Mouse (Mus musculus): ENCODE results near the gene Cyp4x1. TPM values are rescaled to one million over a fixed set of nuclear protein-coding genes. Genes with fewer than 3 reads are reported as not detected.

Cyp4x1 gene
- total and polyA plus RNA-seq, 3 experiments: 0.05 TPM; not detected in 2

DNA sequence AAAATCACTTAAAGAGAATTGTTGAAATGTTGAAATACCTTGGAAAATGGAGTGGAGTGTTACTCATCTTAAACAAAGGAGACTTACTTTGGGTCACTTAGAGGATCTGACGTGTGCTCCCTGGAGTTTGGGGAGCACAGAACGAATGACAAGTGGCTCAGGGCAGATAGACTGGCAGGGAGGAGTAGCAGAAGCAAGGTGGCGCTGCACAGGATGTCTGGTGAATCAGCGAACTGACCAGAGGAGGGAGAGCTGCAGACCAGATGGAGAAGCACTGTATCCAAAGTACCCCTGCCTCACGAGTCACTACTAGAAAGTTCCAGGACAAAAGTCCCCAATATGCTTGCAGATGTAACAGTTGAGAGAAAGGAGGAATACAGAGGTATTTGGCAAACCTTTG is 20.8 kb downstream of the Cyp4x1 start:
- no peak for DNase-seq (ENCODE audit: low spot score)
- TF ChIP-seq TAL1 (conservative IDR thresholded peaks at IDR 0.05; ENCODE audit: low read depth, low read length) (no peak), CTCF (IDR thresholded peaks at IDR 0.05; ENCODE audit: low read depth, low read length) (no peak), POLR2AphosphoS5 (IDR thresholded peaks at IDR 0.05; ENCODE audit: insufficient replicate concordance, low read depth, low read length) (no peak), GATA2 (IDR thresholded peaks at IDR 0.05; ENCODE audit: borderline replicate concordance, low read depth, low read length) (no peak), GATA1 (IDR thresholded peaks at IDR 0.05; ENCODE audit: borderline replicate concordance, low read length) (no peak)
- Histone ChIP-seq H3K4me1 (ENCODE audit: insufficient read depth, low read depth, low read length) (no peaks in the 10 kb centered on the region), H3K27me3 (ENCODE audit: insufficient read depth, low read length) (peaks cover 16% of the 10 kb centered on the region), H3K4me3 (ENCODE audit: low read depth, low read length) (no peak overlapping the region), H3K36me3 (replicated peaks) (no peaks in the 10 kb centered on the region), H3K9me3 (replicated peaks) (no peaks in the 10 kb centered on the region)
- ATAC-seq (ENCODE audit: extremely low read depth, insufficient number of reproducible peaks, low FRiP score, poor library complexity, severe bottlenecking): no peak

DNA sequence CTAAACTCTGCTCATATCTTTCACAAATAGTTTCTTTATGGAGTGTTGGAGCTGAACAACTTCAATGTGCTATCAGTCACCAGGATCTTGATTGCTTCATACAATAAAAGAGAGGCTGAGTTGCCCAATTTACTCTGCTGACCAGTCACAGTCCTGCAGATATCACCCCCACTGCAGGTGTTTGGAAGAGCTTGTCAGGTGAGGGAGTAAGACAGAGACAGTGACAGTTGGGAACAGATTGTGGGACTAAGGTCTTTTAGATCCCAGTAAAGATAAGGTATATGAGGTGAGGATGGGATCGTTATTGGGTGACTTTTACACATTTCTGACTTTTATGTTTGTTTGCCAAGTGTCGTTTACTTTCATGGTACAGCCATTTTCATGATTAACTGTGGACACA is 22.9 kb downstream of the Cyp4x1 start:
- Histone ChIP-seq H3K4me1 (ENCODE audit: insufficient read depth, low read depth, low read length) (no peaks in the 10 kb centered on the region), H3K9me3 (replicated peaks) (0 out of 2 replicates have a peak, but pooled peaks cover 3% of the 10 kb centered on the region), H3K27me3 (ENCODE audit: insufficient read depth, low read length) (peaks cover 18% of the 10 kb centered on the region), H3K4me3 (ENCODE audit: low read depth, low read length) (no peak overlapping the region), H3K36me3 (replicated peaks) (no peaks in the 10 kb centered on the region)
- TF ChIP-seq TAL1 (conservative IDR thresholded peaks at IDR 0.05; ENCODE audit: low read depth, low read length): no peak
- TF ChIP-seq GATA2 (IDR thresholded peaks at IDR 0.05; ENCODE audit: borderline replicate concordance, low read depth, low read length): no peak
- no peak for TF ChIP-seq GATA1 (IDR thresholded peaks at IDR 0.05; ENCODE audit: borderline replicate concordance, low read length)
- TF ChIP-seq POLR2AphosphoS5 (IDR thresholded peaks at IDR 0.05; ENCODE audit: insufficient replicate concordance, low read depth, low read length): no peak
- no peak for TF ChIP-seq CTCF (IDR thresholded peaks at IDR 0.05; ENCODE audit: low read depth, low read length)
- ATAC-seq (ENCODE audit: extremely low read depth, insufficient number of reproducible peaks, low FRiP score, poor library complexity, severe bottlenecking): no peak
- no peak for DNase-seq (ENCODE audit: low spot score)

DNA sequence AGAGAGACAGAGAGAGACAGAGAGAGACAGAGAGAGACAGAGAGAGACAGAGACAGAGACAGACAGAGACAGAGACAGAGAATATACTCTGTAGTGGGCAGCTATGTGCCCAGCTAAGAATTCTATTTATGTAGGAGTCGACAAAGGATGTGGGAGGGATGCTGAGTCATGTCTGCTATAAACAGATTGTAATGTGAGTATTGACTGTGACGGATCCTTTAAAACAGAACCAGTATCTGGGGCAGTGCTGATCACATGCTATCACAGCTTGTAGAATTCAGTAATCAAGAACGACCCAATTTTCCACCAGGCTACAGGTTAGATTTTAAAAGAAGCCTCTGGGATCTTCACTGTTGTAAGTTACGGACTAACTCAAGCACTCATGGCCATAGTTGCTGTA is 30.6 kb downstream of the Cyp4x1 start:
- H3K36me3 ChIP-seq (replicated peaks): no peaks in the 10 kb centered on the region
- DNase-seq (ENCODE audit: low spot score) (no peak), ATAC-seq (ENCODE audit: extremely low read depth, insufficient number of reproducible peaks, low FRiP score, poor library complexity, severe bottlenecking) (peak; percentile 87)
- TF ChIP-seq GATA2 (IDR thresholded peaks at IDR 0.05; ENCODE audit: borderline replicate concordance, low read depth, low read length) (no peak), GATA1 (IDR thresholded peaks at IDR 0.05; ENCODE audit: borderline replicate concordance, low read length) (no peak), CTCF (IDR thresholded peaks at IDR 0.05; ENCODE audit: low read depth, low read length) (no peak), POLR2AphosphoS5 (IDR thresholded peaks at IDR 0.05; ENCODE audit: insufficient replicate concordance, low read depth, low read length) (no peak), TAL1 (conservative IDR thresholded peaks at IDR 0.05; ENCODE audit: low read depth, low read length) (no peak)
- H3K9me3 ChIP-seq (replicated peaks): 0 out of 2 replicates have a peak, but pooled peaks cover 3% of the 10 kb centered on the region
- peaks cover 21% of the 10 kb centered on the region for H3K4me1 ChIP-seq (ENCODE audit: insufficient read depth, low read depth, low read length)
- H3K4me3 ChIP-seq (ENCODE audit: low read depth, low read length): no peak overlapping the region
- H3K27me3 ChIP-seq (ENCODE audit: insufficient read depth, low read length): peaks cover 6% of the 10 kb centered on the region; the same call in 1 of the 2 replicates

DNA sequence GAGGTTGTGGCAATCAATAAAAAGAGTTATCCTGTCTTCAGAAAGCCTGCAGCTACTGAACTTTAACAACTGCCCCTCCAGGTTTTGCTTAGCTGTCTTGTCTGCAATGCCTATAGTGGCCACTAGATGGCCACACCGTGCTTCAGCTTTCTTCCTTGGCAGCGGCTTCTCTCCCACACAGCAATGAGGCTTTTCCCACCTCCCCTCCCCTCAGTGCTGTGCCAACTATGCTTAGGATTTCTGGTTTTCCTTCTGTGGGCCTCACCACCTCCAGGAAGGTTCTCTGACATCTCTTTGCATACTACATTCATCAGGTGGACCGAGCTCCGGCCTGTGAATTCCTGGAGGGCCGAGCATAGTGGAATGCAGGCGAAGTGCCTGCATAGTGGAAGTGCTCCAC is 32.4 kb downstream of the Cyp4x1 start:
- TF ChIP-seq GATA2 (IDR thresholded peaks at IDR 0.05; ENCODE audit: borderline replicate concordance, low read depth, low read length): no peak
- TF ChIP-seq TAL1 (conservative IDR thresholded peaks at IDR 0.05; ENCODE audit: low read depth, low read length): no peak
- no peak for TF ChIP-seq GATA1 (IDR thresholded peaks at IDR 0.05; ENCODE audit: borderline replicate concordance, low read length)
- TF ChIP-seq POLR2AphosphoS5 (IDR thresholded peaks at IDR 0.05; ENCODE audit: insufficient replicate concordance, low read depth, low read length): no peak
- TF ChIP-seq CTCF (IDR thresholded peaks at IDR 0.05; ENCODE audit: low read depth, low read length): peak; percentile 98
- Histone ChIP-seq H3K9me3 (replicated peaks) (no peaks in the 10 kb centered on the region), H3K4me3 (ENCODE audit: low read depth, low read length) (no peak overlapping the region), H3K4me1 (ENCODE audit: insufficient read depth, low read depth, low read length) (peaks cover 38% of the 10 kb centered on the region), H3K36me3 (replicated peaks) (no peaks in the 10 kb centered on the region), H3K27me3 (ENCODE audit: insufficient read depth, low read length) (peaks cover 2% of the 10 kb centered on the region; the same call in 1 of the 2 replicates)
- no peak for ATAC-seq (ENCODE audit: extremely low read depth, insufficient number of reproducible peaks, low FRiP score, poor library complexity, severe bottlenecking)
- DNase-seq (ENCODE audit: low spot score): peak; percentile 47

DNA sequence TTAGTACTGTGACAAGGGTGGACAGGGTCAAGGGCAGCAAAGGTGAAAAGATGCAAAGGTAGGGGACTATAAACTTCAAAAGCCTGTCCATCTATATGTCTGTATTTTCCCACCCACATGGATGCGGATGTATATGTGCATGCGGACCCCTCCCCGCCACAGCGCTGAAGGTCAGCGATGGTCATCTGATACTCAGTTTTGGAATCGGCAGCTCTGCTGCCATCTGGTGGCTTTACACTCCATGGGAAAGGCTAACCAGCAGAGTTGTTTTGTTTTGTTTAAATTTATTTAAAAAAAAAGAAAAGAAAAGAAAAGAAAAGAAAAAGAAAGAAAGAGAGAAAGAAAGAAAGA is 37.0 kb downstream of the Cyp4x1 start:
- Histone ChIP-seq H3K9me3 (replicated peaks) (no peaks in the 10 kb centered on the region), H3K27me3 (ENCODE audit: insufficient read depth, low read length) (peaks cover 2% of the 10 kb centered on the region; the same call in 1 of the 2 replicates), H3K4me3 (ENCODE audit: low read depth, low read length) (peak overlapping the region; percentile 65; the same call in 1 of the 2 replicates), H3K4me1 (ENCODE audit: insufficient read depth, low read depth, low read length) (peaks cover 69% of the 10 kb centered on the region), H3K36me3 (replicated peaks) (no peaks in the 10 kb centered on the region)
- TF ChIP-seq POLR2AphosphoS5 (IDR thresholded peaks at IDR 0.05; ENCODE audit: insufficient replicate concordance, low read depth, low read length): no peak
- TF ChIP-seq GATA2 (IDR thresholded peaks at IDR 0.05; ENCODE audit: borderline replicate concordance, low read depth, low read length): no peak
- no peak for TF ChIP-seq GATA1 (IDR thresholded peaks at IDR 0.05; ENCODE audit: borderline replicate concordance, low read length)
- DNase-seq (ENCODE audit: low spot score) (no peak), ATAC-seq (ENCODE audit: extremely low read depth, insufficient number of reproducible peaks, low FRiP score, poor library complexity, severe bottlenecking) (no peak)

DNA sequence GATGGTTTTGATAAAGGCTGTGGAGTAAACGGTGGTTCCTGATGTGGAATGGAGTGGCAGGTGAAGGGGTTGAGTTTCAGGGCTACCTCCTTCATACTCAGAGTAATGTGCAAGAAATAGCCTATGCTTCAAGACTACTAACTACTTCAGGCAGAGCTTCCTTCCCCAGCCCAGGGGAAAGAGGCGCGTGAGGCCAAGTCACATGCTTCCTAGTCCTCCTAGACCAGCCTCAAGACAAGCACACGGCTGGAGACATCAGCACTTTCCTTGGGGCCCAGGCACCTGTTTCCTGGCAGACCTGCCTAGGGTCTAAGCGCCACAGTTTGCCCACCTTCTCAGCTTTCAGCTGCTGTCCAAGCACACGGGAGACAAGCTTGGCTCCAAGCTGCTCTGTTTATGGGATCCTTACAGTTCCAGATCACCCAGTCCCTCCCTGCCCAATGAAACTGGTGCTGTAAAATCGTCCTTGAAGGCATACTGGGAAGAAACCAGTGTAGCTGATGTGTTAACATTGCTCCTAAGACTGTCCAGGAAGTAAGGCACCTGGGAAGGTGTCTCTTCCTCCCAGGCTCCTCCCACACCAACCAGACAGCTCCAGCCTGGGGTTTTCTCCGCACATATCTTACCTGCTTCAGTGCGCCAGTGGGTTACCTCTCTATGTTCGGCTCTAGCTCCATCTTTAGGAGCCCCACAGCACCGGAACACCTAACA is 37.5 kb downstream of the Cyp4x1 start:
- peak overlapping the region; percentile 65; the same call in 1 of the 2 replicates for H3K4me3 ChIP-seq (ENCODE audit: low read depth, low read length)
- peaks cover 74% of the 10 kb centered on the region for H3K4me1 ChIP-seq (ENCODE audit: insufficient read depth, low read depth, low read length)
- ATAC-seq (ENCODE audit: extremely low read depth, insufficient number of reproducible peaks, low FRiP score, poor library complexity, severe bottlenecking) (peak; percentile 47), DNase-seq (ENCODE audit: low spot score) (peak; percentile 65)
- TF ChIP-seq TAL1 (conservative IDR thresholded peaks at IDR 0.05; ENCODE audit: low read depth, low read length): no peak
- no peaks in the 10 kb centered on the region for H3K9me3 ChIP-seq (replicated peaks)
- peaks cover 2% of the 10 kb centered on the region; the same call in 1 of the 2 replicates for H3K27me3 ChIP-seq (ENCODE audit: insufficient read depth, low read length)
- H3K36me3 ChIP-seq (replicated peaks): no peaks in the 10 kb centered on the region

All from G1E (cell line).